ENCODE assay signal across 34 mouse cellular contexts in the genomic region with DNA sequence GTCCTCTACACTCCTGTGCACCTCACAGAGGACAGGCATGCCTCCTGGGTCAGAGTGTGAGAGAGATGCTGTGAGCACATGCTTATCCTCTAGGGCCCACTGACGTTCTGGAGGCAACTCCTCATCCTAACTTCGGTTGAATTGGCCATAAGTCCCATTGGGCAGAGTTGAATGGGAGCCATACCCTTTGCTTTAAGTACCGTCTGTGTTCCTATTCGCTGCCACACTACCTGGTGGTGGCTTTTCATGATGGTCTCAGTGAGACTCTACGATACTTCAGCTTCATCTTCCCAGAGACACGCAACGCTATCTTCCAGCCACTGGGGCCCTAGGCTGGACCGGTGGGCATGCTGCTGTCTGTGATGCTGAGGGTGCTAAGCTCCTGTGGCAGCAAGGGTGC. TPM values are rescaled to one million over a fixed set of nuclear protein-coding genes. Genes with fewer than 3 reads are reported as not detected.
"Had no signal": no experiment of that assay in that cellular context is flagged by ENCODE, and none has a peak within 500 bp of the region (broad histone marks: within the 10 kb centered on the region; RNA-seq: fewer than 3 reads in every experiment).

No protein-coding gene starts in this region.

- H3K9me3 ChIP-seq: limb, embryonic 10.5 days; limb, embryonic 12.5 days; limb, embryonic 13.5 days; limb, embryonic 15.5 days; liver, embryonic 12.5 days; liver, embryonic 13.5 days; liver, embryonic 15.5 days; lung, embryonic 15.5 days; midbrain, embryonic 10.5 days; midbrain, embryonic 12.5 days; midbrain, embryonic 13.5 days; midbrain, embryonic 15.5 days; neural tube, embryonic 12.5 days had no signal

- DNase-seq: left cerebral cortex, postnatal 4 days; liver; liver, embryonic 13.5 days; liver, postnatal 0 days; lung, adult 18-20 months; lung, adult 2 months; lung, embryonic 14.5 days; lung, postnatal 10 days; lung, postnatal 14 days; lung, postnatal 36 days; lung, postnatal 4 days; midbrain, embryonic 14.5 days had no signal

- H3K27ac ChIP-seq: limb, embryonic 10.5 days; limb, embryonic 12.5 days; limb, embryonic 13.5 days; limb, embryonic 15.5 days; liver, embryonic 12.5 days; liver, embryonic 13.5 days; liver, embryonic 14.5 days; liver, embryonic 15.5 days; lung, embryonic 15.5 days; macrophage; midbrain, embryonic 10.5 days; midbrain, embryonic 12.5 days; midbrain, embryonic 13.5 days; midbrain, embryonic 15.5 days; neural tube, embryonic 12.5 days had no signal

- H3K4me2 ChIP-seq: limb, embryonic 12.5 days; limb, embryonic 13.5 days; limb, embryonic 15.5 days; liver, embryonic 11.5 days; liver, embryonic 12.5 days; liver, embryonic 13.5 days; liver, embryonic 15.5 days; lung, embryonic 14.5 days; lung, embryonic 15.5 days; midbrain, embryonic 11.5 days; midbrain, embryonic 12.5 days; midbrain, embryonic 13.5 days; midbrain, embryonic 15.5 days; neural tube, embryonic 12.5 days had no signal

- H3K4me1 ChIP-seq: limb, embryonic 10.5 days; limb, embryonic 12.5 days; limb, embryonic 13.5 days; limb, embryonic 15.5 days; liver, embryonic 12.5 days; liver, embryonic 13.5 days; liver, embryonic 15.5 days; lung, embryonic 15.5 days; megakaryocyte, embryonic 14.5 days; midbrain, embryonic 10.5 days; midbrain, embryonic 12.5 days; midbrain, embryonic 13.5 days; midbrain, embryonic 15.5 days; neural tube, embryonic 12.5 days had no signal

- H3K4me3 ChIP-seq: limb, embryonic 10.5 days; limb, embryonic 12.5 days; limb, embryonic 13.5 days; limb, embryonic 15.5 days; liver, embryonic 12.5 days; liver, embryonic 13.5 days; liver, embryonic 15.5 days; lung, embryonic 15.5 days; megakaryocyte, embryonic 14.5 days; midbrain, embryonic 10.5 days; midbrain, embryonic 12.5 days; midbrain, embryonic 13.5 days; midbrain, embryonic 15.5 days; myocyte; neural tube, embryonic 12.5 days had no signal

- H3K27me3 ChIP-seq: limb, embryonic 13.5 days; limb, embryonic 15.5 days; liver, embryonic 12.5 days; liver, embryonic 13.5 days; liver, embryonic 15.5 days; lung, embryonic 15.5 days; midbrain, embryonic 12.5 days; midbrain, embryonic 13.5 days; midbrain, embryonic 15.5 days; neural tube, embryonic 12.5 days had no signal

- H3K9ac ChIP-seq: limb, embryonic 12.5 days; limb, embryonic 13.5 days; limb, embryonic 15.5 days; liver, embryonic 12.5 days; liver, embryonic 13.5 days; liver, embryonic 14.5 days; liver, embryonic 15.5 days; liver, postnatal 0 days; lung, embryonic 14.5 days; lung, embryonic 15.5 days; midbrain, embryonic 12.5 days; midbrain, embryonic 13.5 days; midbrain, embryonic 15.5 days; neural tube, embryonic 12.5 days had no signal

- ATAC-seq: liver, embryonic 12.5 days; lung, postnatal 0 days; midbrain, embryonic 13.5 days; midbrain, embryonic 15.5 days; midbrain, embryonic 16.5 days had no signal

- H3K36me3 ChIP-seq: limb, embryonic 10.5 days; limb, embryonic 12.5 days; limb, embryonic 13.5 days; limb, embryonic 15.5 days; liver, embryonic 12.5 days; liver, embryonic 13.5 days; liver, embryonic 15.5 days; lung, embryonic 15.5 days; midbrain, embryonic 10.5 days; midbrain, embryonic 12.5 days; midbrain, embryonic 13.5 days; midbrain, embryonic 15.5 days; neural tube, embryonic 12.5 days had no signal

RNA-seq across cellular contexts. Expression of gene Sec16b, which starts 38.5 kb away (rescaled TPM):
- total RNA-seq: megakaryocyte-erythroid progenitor cell, adult 5-6 weeks; monocyte, adult 5-6 weeks had no signal
- polyA plus RNA-seq: macrophage had no signal
